Mouse (Mus musculus) gastrocnemius, postnatal 25 days (tissue): ENCODE measurements at regions not wholly inside any gene's neighbourhood (a gene's known extent, or its start where the extent isn't known, plus 50 kb on each side); places are given as distances from the start of the nearest gene placed in this dataset.

ENCODE experiments used
- DNase-seq: peaks from one replicate; pipeline ENCODE4 v3.0.0; 2022

- DNase-seq, result no peak
Measured at GRCm38 (mm10) chr4:152725881-152726280, 248.2 kb upstream of the Kcnab2 start.

- DNase-seq, result no peak
Measured at GRCm38 (mm10) chr4:152725423-152725822, 247.8 kb upstream of the Kcnab2 start.

GRCm38 (mm10) chr4:152724741-152725140 is 247.1 kb upstream of the Kcnab2 start:
- DNase-seq, result no peak

GRCm38 (mm10) chr4:152724026-152724425 is 246.4 kb upstream of the Kcnab2 start:
- no peak for DNase-seq

GRCm38 (mm10) chr4:152720528-152720927 is 242.9 kb upstream of the Kcnab2 start:
- no peak for DNase-seq

- no peak for DNase-seq
Measured at GRCm38 (mm10) chr4:152719416-152720127, 241.9 kb upstream of the Kcnab2 start.

- DNase-seq, result no peak
Measured at GRCm38 (mm10) chr4:152710339-152710738, 232.7 kb upstream of the Kcnab2 start.

GRCm38 (mm10) chr4:152700217-152700616 is 222.5 kb upstream of the Kcnab2 start:
- no peak for DNase-seq

GRCm38 (mm10) chr4:152697247-152697960 is 219.7 kb upstream of the Kcnab2 start:
- no peak for DNase-seq

GRCm38 (mm10) chr4:152691735-152692134 is 214.1 kb upstream of the Kcnab2 start:
- DNase-seq, result no peak

- DNase-seq, result no peak
Measured at GRCm38 (mm10) chr4:152691302-152691701, 213.6 kb upstream of the Kcnab2 start.

GRCm38 (mm10) chr4:152690766-152691165 is 213.1 kb upstream of the Kcnab2 start:
- DNase-seq, result no peak

- no peak for DNase-seq
Measured at GRCm38 (mm10) chr4:152689831-152690230, 212.2 kb upstream of the Kcnab2 start.

- DNase-seq, result no peak
Measured at GRCm38 (mm10) chr4:152686509-152687081, 208.9 kb upstream of the Kcnab2 start.

GRCm38 (mm10) chr4:152674140-152674539 is 196.5 kb upstream of the Kcnab2 start:
- no peak for DNase-seq

GRCm38 (mm10) chr4:152663482-152663881 is 185.8 kb upstream of the Kcnab2 start:
- DNase-seq, result no peak

- DNase-seq, result no peak
Measured at GRCm38 (mm10) chr4:152663069-152663468, 185.4 kb upstream of the Kcnab2 start.

GRCm38 (mm10) chr4:152662439-152662838 is 184.8 kb upstream of the Kcnab2 start:
- DNase-seq, result no peak

- DNase-seq, result no peak
Measured at GRCm38 (mm10) chr4:152650198-152650597, 172.5 kb upstream of the Kcnab2 start.

GRCm38 (mm10) chr4:152647620-152648019 is 169.9 kb upstream of the Kcnab2 start:
- no peak for DNase-seq

- DNase-seq, result no peak
Measured at GRCm38 (mm10) chr4:152647084-152647483, 169.4 kb upstream of the Kcnab2 start.

GRCm38 (mm10) chr4:152637088-152637487 is 159.4 kb upstream of the Kcnab2 start:
- no peak for DNase-seq

GRCm38 (mm10) chr4:152633896-152634295 is 156.2 kb upstream of the Kcnab2 start:
- DNase-seq, result no peak
